Mouse (Mus musculus): ENCODE measurements at regions not wholly inside any gene's neighbourhood (a gene's known extent, or its start where the extent isn't known, plus 50 kb on each side); places are given as distances from the start of the nearest gene placed in this dataset.

- TF ChIP-seq CTCF (IDR thresholded peaks at IDR 0.05; ENCODE audit: low read depth, low read length) (no peak), POLR2A (IDR thresholded peaks at IDR 0.05; ENCODE audit: insufficient read depth, low read length) (no peak), EP300 (IDR thresholded peaks at IDR 0.05; ENCODE audit: insufficient read depth, low read depth, low read length) (no peak)
Measured at GRCm38 (mm10) chr12:25687063-25687462, 590.1 kb upstream of the Id2 start.
